Mouse (Mus musculus) G1E (cell line): Measurements from ENCODE around the gene Rbm5. TPM values are rescaled to one million over a fixed set of nuclear protein-coding genes. Genes with fewer than 3 reads are reported as not detected.
A peak's percentile ranks its signal among the peaks of the same experiment; 100 is the strongest.

Experiments used
- ATAC-seq: 2 replicates; pipeline ENCODE4 v1.8.0; 2016; ENCODE audit warnings: mild to moderate bottlenecking; ENCODE audit not compliant: insufficient number of reproducible peaks, poor library complexity, low FRiP score, severe bottlenecking; ENCODE audit errors: extremely low read depth
- DNase-seq: peaks from one replicate; pipeline ENCODE4 v3.0.0; 2012; ENCODE audit warnings: low spot score
- H3K27me3 ChIP-seq: 2 replicates; pipeline ENCODE4 v1.6.1; 2012; ENCODE audit warnings: mild to moderate bottlenecking, low read length, inconsistent platforms; ENCODE audit not compliant: insufficient read depth
- H3K36me3 ChIP-seq: replicated peaks from 2 replicates; pipeline ENCODE3; 2012; ENCODE audit warnings: mild to moderate bottlenecking, inconsistent platforms
- H3K4me1 ChIP-seq: 2 replicates; pipeline ENCODE4 v1.6.1; 2012; ENCODE audit warnings: low read depth, low read length, inconsistent platforms, mixed read lengths; ENCODE audit not compliant: insufficient read depth
- H3K4me3 ChIP-seq: 2 replicates; pipeline ENCODE4 v1.5.1; 2012; ENCODE audit warnings: low read depth, mild to moderate bottlenecking, inconsistent platforms, low read length, moderate library complexity, mixed read lengths
- H3K9me3 ChIP-seq: replicated peaks from 2 replicates; pipeline ENCODE4 v1.6.1; 2012; ENCODE audit warnings: inconsistent platforms
- CTCF ChIP-seq: IDR thresholded peaks from 2 replicates; pipeline ENCODE4 v1.5.1; 2012; ENCODE audit warnings: low read depth, low read length, inconsistent platforms, mixed read lengths
- GATA1 ChIP-seq: IDR thresholded peaks from 2 replicates; pipeline ENCODE4 v1.6.1; 2012; ENCODE audit warnings: borderline replicate concordance, low read length, inconsistent platforms, mixed read lengths
- GATA2 ChIP-seq: IDR thresholded peaks from 2 replicates; pipeline ENCODE4 v1.6.1; 2012; ENCODE audit warnings: low read depth, low read length, inconsistent platforms, borderline replicate concordance
- POLR2AphosphoS5 ChIP-seq: IDR thresholded peaks from 2 replicates; pipeline ENCODE4 v1.6.1; 2012; ENCODE audit warnings: low read depth, low read length, inconsistent platforms; ENCODE audit not compliant: insufficient replicate concordance
- TAL1 ChIP-seq: conservative IDR thresholded peaks from 2 replicates; pipeline ENCODE4 v1.6.1; 2012; ENCODE audit warnings: low read depth, low read length, inconsistent platforms, mixed read lengths
- polyA plus RNA-seq: library from polyadenylated mRNA; stranded (reverse); fragments of >175 nt; gene quantifications from 2 replicates; pipeline ENCODE4 v1.2.3, GENCODE M21; 2012
- total RNA-seq, 2 experiments: library from RNA; stranded (forward) in 1 of 2; stranded (reverse) in 1 of 2; fragments of 200-1000 nt in 1 of 2; fragments of >200 nt in 1 of 2; fragmentation: Nextera tagmentation in 1 of 2; gene quantifications; 2 replicates each; pipeline ENCODE4 v1.2.3; 2014 to 2017

The Rbm5 gene
- total and polyA plus RNA-seq, 3 experiments: 23.4 to 467 (median 271) TPM

- no peaks in the 10 kb centered on the region for H3K27me3 ChIP-seq
- TF ChIP-seq CTCF (no peak), GATA1 (no peak), TAL1 (no peak), POLR2AphosphoS5 (no peak), GATA2 (no peak)
- no peak for DNase-seq
- H3K36me3 ChIP-seq: peaks cover 62% of the 10 kb centered on the region
- peaks cover 11% of the 10 kb centered on the region for H3K4me1 ChIP-seq
- ATAC-seq: no peak
- H3K4me3 ChIP-seq: no peak overlapping the region
- H3K9me3 ChIP-seq: no peaks in the 10 kb centered on the region
Measured at GRCm38 (mm10) chr9:107774411-107774810, 3.6 kb upstream of the Rbm5 start.

- Histone ChIP-seq H3K27me3 (no peaks in the 10 kb centered on the region), H3K36me3 (peaks cover 68% of the 10 kb centered on the region), H3K4me1 (peaks cover 26% of the 10 kb centered on the region), H3K4me3 (no peak overlapping the region), H3K9me3 (no peaks in the 10 kb centered on the region)
- ATAC-seq (no peak), DNase-seq (no peak)
- TF ChIP-seq CTCF (no peak), TAL1 (no peak), POLR2AphosphoS5 (no peak), GATA1 (no peak), GATA2 (no peak)
Measured at GRCm38 (mm10) chr9:107771782-107772181, 986 bp upstream of the Rbm5 start.

- TF ChIP-seq GATA1 (no peak), CTCF (no peak), TAL1 (no peak), POLR2AphosphoS5 (no peak), GATA2 (no peak)
- no peaks in the 10 kb centered on the region for H3K27me3 ChIP-seq
- peaks cover 26% of the 10 kb centered on the region for H3K4me1 ChIP-seq
- DNase-seq (no peak), ATAC-seq (no peak)
- H3K9me3 ChIP-seq: no peaks in the 10 kb centered on the region
- H3K4me3 ChIP-seq: peak overlapping the region; percentile 94
- peaks cover 67% of the 10 kb centered on the region for H3K36me3 ChIP-seq
Measured at GRCm38 (mm10) chr9:107770037-107770373, 791 bp downstream of the Rbm5 start.

GRCm38 (mm10) chr9:107769445-107770000 is 1.3 kb downstream of the Rbm5 start:
- Histone ChIP-seq H3K4me3 (peak overlapping the region; percentile 94), H3K4me1 (peaks cover 26% of the 10 kb centered on the region), H3K9me3 (no peaks in the 10 kb centered on the region), H3K36me3 (peaks cover 67% of the 10 kb centered on the region), H3K27me3 (no peaks in the 10 kb centered on the region)
- TF ChIP-seq POLR2AphosphoS5: no peak
- no peak for TF ChIP-seq TAL1
- TF ChIP-seq GATA1: no peak
- no peak for TF ChIP-seq GATA2
- TF ChIP-seq CTCF: no peak
- DNase-seq: no peak
- ATAC-seq: no peak

GRCm38 (mm10) chr9:107768851-107769250 is 1.9 kb downstream of the Rbm5 start:
- no peaks in the 10 kb centered on the region for H3K27me3 ChIP-seq
- ATAC-seq: no peak
- TF ChIP-seq GATA2: no peak
- no peak for TF ChIP-seq TAL1
- no peak for TF ChIP-seq CTCF
- no peak for TF ChIP-seq GATA1
- TF ChIP-seq POLR2AphosphoS5: no peak
- H3K4me1 ChIP-seq: peaks cover 26% of the 10 kb centered on the region
- no peaks in the 10 kb centered on the region for H3K9me3 ChIP-seq
- no peak for DNase-seq
- H3K36me3 ChIP-seq: peaks cover 67% of the 10 kb centered on the region
- no peak overlapping the region; the same call in 1 of the 2 replicates for H3K4me3 ChIP-seq

GRCm38 (mm10) chr9:107759593-107759992 is 11.2 kb downstream of the Rbm5 start:
- H3K4me1 ChIP-seq: peaks cover 8% of the 10 kb centered on the region
- H3K4me3 ChIP-seq: no peak overlapping the region
- no peaks in the 10 kb centered on the region for H3K9me3 ChIP-seq
- TF ChIP-seq GATA1 (no peak), TAL1 (no peak), GATA2 (no peak), CTCF (no peak), POLR2AphosphoS5 (no peak)
- ATAC-seq (no peak), DNase-seq (no peak)
- H3K36me3 ChIP-seq: peaks cover 92% of the 10 kb centered on the region
- no peaks in the 10 kb centered on the region for H3K27me3 ChIP-seq

- Histone ChIP-seq H3K9me3 (no peaks in the 10 kb centered on the region), H3K36me3 (peaks cover 92% of the 10 kb centered on the region), H3K4me1 (peaks cover 7% of the 10 kb centered on the region), H3K27me3 (no peaks in the 10 kb centered on the region), H3K4me3 (no peak overlapping the region)
- TF ChIP-seq CTCF (no peak), GATA2 (no peak), POLR2AphosphoS5 (no peak), TAL1 (no peak), GATA1 (no peak)
- DNase-seq: no peak
- ATAC-seq: no peak
Measured at GRCm38 (mm10) chr9:107750378-107750777, 20.4 kb downstream of the Rbm5 start.
